Mouse (Mus musculus) telencephalon, adult 2 months (tissue): ENCODE results near the gene Elp4.

Source experiments
- DNase-seq: peaks from one replicate; pipeline ENCODE4 v3.0.0-alpha.2; 2011; ENCODE audit warnings: low read depth, low spot score

The Elp4 gene

DNA sequence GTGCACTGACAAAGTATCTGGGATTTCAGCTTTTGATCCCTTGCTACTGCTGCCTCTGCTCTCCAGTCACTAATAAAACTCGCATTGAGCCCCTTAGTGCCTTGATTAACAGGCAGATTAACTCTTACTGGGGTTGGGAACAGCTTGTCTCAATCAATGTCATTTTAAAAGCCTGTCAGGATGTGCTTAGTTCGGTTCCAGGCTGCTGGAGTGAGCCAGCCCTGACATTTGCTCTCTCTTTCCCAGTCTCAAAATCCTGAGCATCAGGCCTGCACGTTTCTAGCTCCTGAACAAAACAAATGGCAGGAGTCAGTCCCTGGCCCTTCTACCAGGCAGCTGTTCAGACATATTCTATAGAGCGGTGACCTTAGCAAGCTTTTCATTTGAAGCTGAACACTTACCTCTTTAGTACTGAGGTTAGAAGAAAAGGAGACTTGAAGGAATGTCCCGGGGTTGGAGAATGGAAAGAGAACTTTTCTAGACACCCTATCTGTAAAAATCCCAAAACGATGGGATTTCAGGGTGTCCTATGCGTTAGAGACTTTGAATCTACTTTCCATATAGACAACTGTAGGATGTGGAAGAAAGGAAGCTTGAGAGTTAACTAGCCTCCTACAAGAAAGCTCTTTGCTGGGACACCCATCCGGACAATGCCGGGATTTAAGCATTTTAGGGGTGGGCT, 233.1 kb downstream of the Elp4 start:
- DNase-seq: no peak

DNA sequence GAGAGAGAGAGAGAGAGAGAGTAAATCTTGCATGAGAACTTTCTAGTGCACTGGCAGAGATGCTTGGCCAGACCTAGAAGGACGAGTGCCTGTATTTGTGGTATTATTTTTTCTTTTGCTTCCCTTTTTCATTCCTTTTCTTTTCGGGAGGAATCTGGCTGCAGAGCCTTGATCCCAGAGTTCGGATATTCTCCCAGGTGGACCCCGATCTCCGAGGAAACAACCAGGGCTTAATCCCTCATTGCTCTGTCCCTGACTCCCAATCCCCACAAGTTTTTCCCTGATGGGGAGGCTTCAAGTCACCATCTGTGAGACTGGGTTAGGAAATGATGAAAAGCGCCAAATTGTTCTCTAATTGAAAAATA, 233.7 kb downstream of the Elp4 start:
- no peak for DNase-seq

DNA sequence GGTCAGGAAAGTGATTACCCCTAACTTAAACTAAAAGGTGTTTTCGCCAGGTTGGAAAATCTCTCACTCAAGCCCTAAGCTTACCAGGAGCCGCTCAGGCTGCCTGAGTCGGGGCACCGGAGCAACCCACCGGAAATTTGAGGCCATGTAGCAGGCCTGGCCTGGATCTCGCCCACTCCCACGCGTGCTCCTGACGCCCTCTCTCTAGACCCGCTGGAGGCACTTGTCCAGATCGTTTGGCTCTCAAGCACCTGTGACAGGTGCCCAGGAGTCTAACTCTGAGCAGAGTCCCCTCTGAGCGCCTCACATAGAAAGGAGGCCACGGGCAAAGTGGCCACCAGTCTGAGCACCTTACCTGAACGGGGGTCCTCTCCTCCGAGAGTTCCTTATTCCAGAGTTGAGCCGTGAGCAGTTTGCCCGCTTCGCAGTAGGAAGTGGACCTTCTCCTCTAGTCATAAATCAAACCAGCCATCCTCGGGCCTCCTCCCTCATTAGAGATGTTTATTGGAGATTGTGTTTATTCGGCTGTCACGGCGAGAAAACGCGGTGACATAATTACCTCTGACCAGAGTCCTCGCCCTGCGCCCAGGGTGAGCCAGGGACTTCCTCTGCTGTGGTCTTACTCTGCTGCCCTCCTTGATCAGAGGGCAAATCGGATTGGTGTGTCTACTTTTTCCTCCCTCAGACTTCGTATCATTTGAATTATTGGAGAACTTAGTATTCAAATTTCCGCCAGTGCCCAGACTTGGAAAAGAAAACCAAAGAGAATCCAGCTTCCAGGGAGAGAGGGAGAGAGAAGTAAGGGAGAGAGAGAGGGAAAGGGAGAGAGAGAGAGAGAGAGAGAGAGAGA, 234.3 kb downstream of the Elp4 start:
- DNase-seq: no peak

GRCm38 (mm10) chr2:105669371-105669861, 234.9 kb downstream of the Elp4 start:
- DNase-seq: no peak

DNA sequence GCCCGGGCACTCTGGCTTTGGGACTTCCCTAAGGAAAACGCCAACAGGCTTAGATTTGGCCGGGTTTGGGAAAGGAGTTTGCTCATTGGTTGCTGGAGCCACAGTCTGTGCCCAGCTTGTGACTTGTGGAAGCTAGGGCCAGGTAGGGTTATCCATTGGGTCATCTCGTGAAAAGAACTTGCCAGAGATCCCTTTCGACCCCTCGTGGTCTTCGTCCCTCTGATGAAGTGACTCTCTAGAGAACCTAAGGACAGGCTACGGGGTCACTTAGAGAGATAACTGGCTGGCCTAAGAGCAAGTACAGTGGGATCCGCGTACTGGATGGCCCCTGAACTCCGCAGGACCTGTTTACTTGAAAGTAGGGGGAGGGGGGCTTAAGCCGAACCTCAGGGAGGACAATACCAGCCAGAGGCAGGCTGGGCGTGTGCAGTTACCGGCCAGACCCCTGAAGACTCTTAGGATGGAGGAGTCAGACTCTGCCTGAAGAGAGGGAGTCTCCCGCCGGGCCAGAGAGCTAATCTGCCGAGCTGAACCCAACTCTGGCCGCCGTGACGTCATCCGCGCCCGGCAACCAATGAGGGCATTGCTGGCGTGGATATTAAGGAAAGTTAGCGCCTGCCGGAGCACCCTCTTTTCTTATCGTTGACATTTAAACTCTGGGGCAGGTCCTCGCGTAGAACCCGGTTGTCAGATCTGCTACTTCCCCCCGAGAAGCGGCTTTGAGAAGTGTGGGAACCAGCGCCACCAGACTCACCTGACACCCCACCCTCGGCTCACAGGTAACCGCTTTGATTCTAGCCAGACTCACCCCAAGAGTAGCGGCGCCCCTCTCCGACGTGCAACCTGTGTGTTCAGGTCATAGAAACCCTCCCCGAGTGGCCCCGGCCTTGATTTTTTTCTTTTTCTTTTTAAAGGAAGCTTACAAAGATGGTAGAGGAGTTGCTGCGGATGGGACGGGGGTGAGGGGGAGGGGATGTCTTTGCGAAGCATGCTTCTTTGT, 235.8 kb downstream of the Elp4 start, which contains the start of gene Pax6:
Pax6 (plus strand) TSS at position 630 of the 1,000 bp plus-strand sequence.
- no peak for DNase-seq

DNA sequence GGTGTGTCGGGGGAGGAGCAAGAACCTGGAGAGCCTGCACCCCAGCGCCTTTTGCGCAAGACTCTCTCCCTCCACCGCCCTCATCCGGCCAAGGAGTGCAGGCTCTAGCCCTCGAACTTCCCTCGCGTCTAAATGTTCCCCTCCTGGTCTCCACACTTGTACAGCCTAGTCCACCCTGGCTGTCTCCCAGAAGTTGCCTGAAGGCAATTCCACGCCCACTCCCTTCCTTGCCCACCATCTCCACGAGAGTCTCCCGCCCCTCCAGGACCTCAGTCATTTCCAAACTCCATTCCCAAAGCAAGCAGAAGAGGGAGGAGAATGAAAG, 236.8 kb downstream of the Elp4 start:
- no peak for DNase-seq

- no peak for DNase-seq
Observed at GRCm38 (mm10) chr2:105666763-105667625, 237.4 kb downstream of the Elp4 start.

- no peak for DNase-seq
Observed at GRCm38 (mm10) chr2:105666331-105666730, 238.0 kb downstream of the Elp4 start.

GRCm38 (mm10) chr2:105665491-105666250, 238.7 kb downstream of the Elp4 start:
- no peak for DNase-seq

DNA sequence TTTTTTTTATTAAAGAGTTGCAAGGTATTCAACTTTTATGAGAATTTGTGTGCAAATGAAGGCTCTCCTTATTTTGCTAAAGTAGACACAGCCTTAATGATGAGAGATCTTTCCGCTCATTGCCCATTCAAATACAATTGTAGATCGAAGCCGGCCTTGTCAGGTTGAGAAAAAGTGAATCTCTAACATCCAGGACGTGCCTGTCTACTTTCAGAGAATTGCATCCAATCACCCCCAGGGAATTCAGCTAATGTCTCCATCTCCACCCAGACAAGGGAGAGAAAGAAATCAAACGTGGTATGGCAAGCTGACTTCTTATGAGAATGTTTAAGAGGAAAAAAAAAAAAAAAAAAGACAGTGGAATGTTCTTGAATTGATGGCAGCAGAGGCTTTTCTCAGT, 239.4 kb downstream of the Elp4 start:
- no peak for DNase-seq

- DNase-seq: no peak
Observed at GRCm38 (mm10) chr2:105663101-105663511, 241.3 kb downstream of the Elp4 start.

DNA sequence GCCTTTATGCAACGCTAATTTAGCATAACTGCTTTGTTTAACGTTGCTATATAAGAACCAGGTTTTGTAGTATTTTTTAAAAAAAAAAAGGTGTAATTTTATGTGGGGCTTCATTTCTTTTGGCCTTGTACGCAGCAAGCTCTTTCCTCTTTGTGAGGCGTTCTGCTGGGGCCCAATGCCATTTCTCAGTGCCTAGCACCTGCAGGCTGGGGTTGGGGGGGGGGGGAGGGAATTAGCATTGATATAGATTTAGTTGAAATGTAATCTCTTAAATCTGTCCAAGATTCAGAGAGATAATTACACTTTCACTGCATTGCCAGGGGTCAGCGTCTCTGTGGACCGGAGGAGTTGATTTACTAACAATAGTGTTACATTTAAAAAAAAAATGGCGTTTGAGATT, 241.8 kb downstream of the Elp4 start:
- DNase-seq: no peak

- no peak for DNase-seq
Observed at GRCm38 (mm10) chr2:105662121-105662520, 242.2 kb downstream of the Elp4 start.

DNA sequence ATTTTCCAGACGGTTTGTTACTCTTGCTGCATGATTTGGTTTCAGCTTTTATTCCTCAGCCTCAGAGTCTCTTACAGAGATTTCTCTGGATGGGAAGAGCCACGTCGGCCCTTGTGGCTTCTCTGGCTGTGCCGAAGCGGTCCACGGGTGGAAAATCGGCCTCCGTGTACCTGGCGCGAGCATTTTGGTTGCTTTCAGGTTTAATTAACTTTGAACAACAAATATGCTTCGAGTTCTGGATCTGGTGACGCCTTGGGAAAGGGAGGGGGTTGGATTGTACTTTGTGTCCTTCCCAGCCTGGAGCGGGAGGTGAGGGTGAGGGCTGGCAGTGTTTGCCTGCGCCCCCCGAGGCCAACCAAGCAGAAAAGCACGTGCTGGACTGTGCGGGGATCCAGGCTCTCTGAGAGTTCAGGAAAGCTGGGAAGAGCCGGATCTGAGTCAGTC, 242.7 kb downstream of the Elp4 start:
- DNase-seq: no peak

- no peak for DNase-seq
Observed at GRCm38 (mm10) chr2:105660874-105661622, 243.3 kb downstream of the Elp4 start.

- no peak for DNase-seq
Observed at GRCm38 (mm10) chr2:105659926-105660873, 244.2 kb downstream of the Elp4 start.

DNA sequence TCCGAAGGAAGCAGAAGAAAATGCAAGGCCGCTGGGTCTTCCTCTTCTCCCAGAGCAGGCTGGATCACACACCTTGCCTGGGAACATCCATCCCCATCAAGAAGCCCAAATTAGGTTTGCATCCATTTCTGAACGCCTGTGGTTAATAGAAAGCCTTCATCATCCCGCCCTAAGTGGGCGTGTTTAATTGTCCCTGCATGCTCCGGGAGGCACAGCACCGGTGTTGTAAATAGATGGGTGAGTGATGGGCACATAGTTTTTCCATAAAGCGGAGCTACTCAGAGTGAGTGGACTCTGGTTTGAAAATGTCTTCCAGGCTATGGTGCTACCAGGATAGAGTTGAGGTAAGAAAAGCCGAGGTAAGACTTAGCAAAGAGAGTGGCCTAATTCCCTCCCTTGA, 245.0 kb downstream of the Elp4 start:
- DNase-seq: no peak

DNA sequence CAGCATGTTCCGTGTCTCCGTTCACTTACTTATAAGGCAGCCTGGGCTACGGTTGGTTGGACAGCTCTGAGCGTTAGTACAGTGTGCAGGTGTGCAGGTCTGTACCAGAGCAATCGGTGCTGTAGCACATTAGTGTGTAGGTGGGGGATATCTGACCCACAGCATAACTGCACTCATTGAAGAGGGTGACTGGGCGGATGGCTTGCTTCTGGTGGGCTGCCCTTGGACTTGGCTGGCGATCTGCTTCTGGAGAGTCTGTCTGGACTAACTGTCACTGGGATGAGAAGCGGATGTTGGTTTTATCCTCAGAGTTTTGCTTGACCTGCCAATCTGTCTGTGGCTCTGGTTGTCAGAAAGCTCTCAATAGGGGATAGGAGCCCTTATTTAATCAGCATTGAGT, 247.9 kb downstream of the Elp4 start:
- DNase-seq: no peak
